21 mouse cellular contexts compared by ENCODE assay signal in the genomic region with DNA sequence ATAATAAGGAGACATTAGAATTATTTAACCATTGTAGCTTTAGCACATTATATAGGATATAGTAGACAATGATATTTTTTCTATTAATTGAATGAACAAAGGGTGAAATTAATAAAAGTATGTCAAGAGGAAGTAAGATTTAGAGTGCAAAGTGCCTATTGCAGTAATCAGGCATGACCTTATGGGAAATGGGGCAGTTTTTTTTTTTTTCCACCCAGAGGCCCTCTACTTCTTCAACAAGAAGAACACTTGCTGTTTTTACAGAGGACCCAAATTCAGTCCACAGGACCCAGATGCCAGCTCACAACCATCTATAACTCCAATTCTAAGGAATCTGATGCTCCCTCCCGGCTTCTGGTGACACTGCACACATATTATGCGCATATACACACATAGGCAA. TPM values are rescaled to one million over a fixed set of nuclear protein-coding genes. Genes with fewer than 3 reads are reported as not detected.
DNase-seq lines count a peak whose midpoint lies in the region; ATAC-seq and TF ChIP-seq lines count a peak whose summit lies in the region.
"Had no signal": no experiment of that assay in that cellular context is flagged by ENCODE, and none has a peak within 500 bp of the region (broad histone marks: within the 10 kb centered on the region; RNA-seq: fewer than 3 reads in every experiment).

No protein-coding gene starts in this region.

- no peak overlapping the region for H3K4me2 ChIP-seq in midbrain, embryonic 11.5 days
- H3K4me2 ChIP-seq in midbrain, postnatal 0 days (ENCODE audit: low read depth, low read length, poor library complexity, severe bottlenecking) = no peak overlapping the region
- H3K4me2 ChIP-seq in forebrain, embryonic 11.5 days (ENCODE audit: low read depth, low read length, severe bottlenecking) = no peak overlapping the region
- H3K4me2 ChIP-seq: embryonic facial prominence, embryonic 12.5 days; forebrain, embryonic 12.5 days had no signal

- no peaks in the 10 kb centered on the region for H3K27me3 ChIP-seq in midbrain, embryonic 11.5 days (ENCODE audit: control insufficient read depth, insufficient read depth, low read length)
- H3K27me3 ChIP-seq in midbrain, postnatal 0 days (ENCODE audit: insufficient read depth, low read length) = no peaks in the 10 kb centered on the region
- H3K27me3 ChIP-seq in MEL (ENCODE audit: control insufficient read depth in 1 of 2, insufficient read depth in 2 of 2, low read length in 2 of 2) = no peaks in the 10 kb centered on the region
- no peaks in the 10 kb centered on the region for H3K27me3 ChIP-seq in forebrain, embryonic 11.5 days (ENCODE audit: control insufficient read depth, insufficient read depth, low read length)

- H3K4me1 ChIP-seq in midbrain, embryonic 11.5 days (ENCODE audit: control insufficient read depth, insufficient read depth, low read length) = no peaks in the 10 kb centered on the region
- H3K4me1 ChIP-seq in midbrain, postnatal 0 days (ENCODE audit: insufficient read depth, low read length) = no peaks in the 10 kb centered on the region; the same call in 1 of the 2 replicates
- peaks cover 4 to 16% of the 10 kb centered on the region in 2 experiments for H3K4me1 ChIP-seq in MEL (ENCODE audit: control insufficient read depth in 1 of 2, insufficient read depth in 2 of 2, low read length in 2 of 2)
- no peaks in the 10 kb centered on the region for H3K4me1 ChIP-seq in forebrain, embryonic 11.5 days (replicated peaks; ENCODE audit: control insufficient read depth, insufficient read depth, low read length)
- H3K4me1 ChIP-seq: embryonic facial prominence, embryonic 12.5 days; forebrain, embryonic 12.5 days had no signal

- 91% methylated on average over 2 of the region's 2 CpGs for WGBS in midbrain, embryonic 11.5 days
- WGBS in midbrain, postnatal 0 days = 81% methylated on average over 2 of the region's 2 CpGs
- 90% methylated on average over 2 of the region's 2 CpGs for WGBS in forebrain, embryonic 11.5 days

- H3K9ac ChIP-seq in midbrain, embryonic 11.5 days (ENCODE audit: low read length) = no peak overlapping the region
- H3K9ac ChIP-seq in midbrain, postnatal 0 days (replicated peaks; ENCODE audit: low read length, poor library complexity, severe bottlenecking) = no peak overlapping the region
- H3K9ac ChIP-seq in MEL (ENCODE audit: control insufficient read depth, low read depth, low read length, poor library complexity, severe bottlenecking) = no peak overlapping the region
- no peak overlapping the region for H3K9ac ChIP-seq in forebrain, embryonic 11.5 days (ENCODE audit: low read length)
- H3K9ac ChIP-seq: embryonic facial prominence, embryonic 12.5 days; forebrain, embryonic 12.5 days had no signal

- TF ChIP-seq CTCF in midbrain, postnatal 0 days (IDR thresholded peaks at IDR 0.05) = no peak
- TF ChIP-seq CTCF in MEL (IDR thresholded peaks at IDR 0.05 in 2 of 3, conservative IDR thresholded peaks at IDR 0.05 in 1 of 3; ENCODE audit: control insufficient read depth in 1 of 3, insufficient read depth in 1 of 3, low read depth in 2 of 3, low read length in 3 of 3, poor library complexity in 1 of 3, severe bottlenecking in 1 of 3) = no peak

- no peak overlapping the region for H3K27ac ChIP-seq in midbrain, embryonic 11.5 days (ENCODE audit: low read depth, low read length)
- H3K27ac ChIP-seq in midbrain, postnatal 0 days (ENCODE audit: low read depth, low read length) = no peak overlapping the region
- H3K27ac ChIP-seq in MEL (ENCODE audit: control insufficient read depth, low read depth, low read length) = no peak overlapping the region
- no peak overlapping the region for H3K27ac ChIP-seq in forebrain, embryonic 11.5 days (ENCODE audit: low read depth, low read length)
- H3K27ac ChIP-seq: embryonic facial prominence, embryonic 10.5 days; embryonic facial prominence, embryonic 12.5 days; forebrain, embryonic 12.5 days had no signal

- peak in 1 of 2 experiments; percentile 57; a peak in 1 of 4 replicates for TF ChIP-seq EP300 in MEL (IDR thresholded peaks at IDR 0.05; ENCODE audit: low read depth in 1 of 2, low read length in 2 of 2)

- TF ChIP-seq RAD21 in MEL (IDR thresholded peaks at IDR 0.05; ENCODE audit: low read depth, low read length) = no peak

- H3K79me2 ChIP-seq in MEL (ENCODE audit: control insufficient read depth, insufficient read depth, low read length, poor library complexity) = no peaks in the 10 kb centered on the region

- no peak for TF ChIP-seq POLR2A in MEL (IDR thresholded peaks at IDR 0.05; ENCODE audit: control insufficient read depth in 1 of 2, insufficient read depth in 1 of 2, low read depth in 1 of 2, low read length in 2 of 2, poor library complexity in 1 of 2)

- no peaks in the 10 kb centered on the region for H3K9me3 ChIP-seq in midbrain, embryonic 11.5 days (ENCODE audit: control insufficient read depth, low read length)
- H3K9me3 ChIP-seq in midbrain, postnatal 0 days (ENCODE audit: low read length) = no peaks in the 10 kb centered on the region
- no peaks in the 10 kb centered on the region for H3K9me3 ChIP-seq in MEL (replicated peaks; ENCODE audit: insufficient read depth, low read length)
- no peaks in the 10 kb centered on the region for H3K9me3 ChIP-seq in forebrain, embryonic 11.5 days (ENCODE audit: control insufficient read depth, low read length)
- H3K9me3 ChIP-seq: embryonic facial prominence, embryonic 10.5 days; embryonic facial prominence, embryonic 12.5 days; forebrain, embryonic 12.5 days; G1E had no signal

- H3K36me3 ChIP-seq in midbrain, embryonic 11.5 days (ENCODE audit: control insufficient read depth, insufficient read depth, low read length) = no peaks in the 10 kb centered on the region
- no peaks in the 10 kb centered on the region for H3K36me3 ChIP-seq in midbrain, postnatal 0 days (ENCODE audit: insufficient read depth, low read length)
- H3K36me3 ChIP-seq in MEL (ENCODE audit: control insufficient read depth in 1 of 2, insufficient read depth in 2 of 2, low read length in 2 of 2) = peaks cover 0 to 21% of the 10 kb centered on the region in 2 experiments; a peak in 2 of 4 replicates
- H3K36me3 ChIP-seq in forebrain, embryonic 11.5 days (ENCODE audit: control insufficient read depth, insufficient read depth, low read length) = no peaks in the 10 kb centered on the region
- H3K36me3 ChIP-seq: embryonic facial prominence, embryonic 10.5 days; embryonic facial prominence, embryonic 12.5 days; forebrain, embryonic 12.5 days; G1E had no signal

- peak; percentile 8 for DNase-seq in midbrain, embryonic 11.5 days (ENCODE audit: low spot score, missing footprints)
- no peak for DNase-seq in midbrain, postnatal 0 days (ENCODE audit: low spot score)
- DNase-seq in MEL (ENCODE audit: low read depth, low spot score) = peak; percentile 58
- no peak for DNase-seq in lung, postnatal 4 days
- no peak for DNase-seq in forebrain, embryonic 11.5 days (ENCODE audit: low spot score)
- DNase-seq: adrenal gland, adult 2 months; adrenal gland, postnatal 10 days; adrenal gland, postnatal 25 days; cerebellum, adult 11 months; cerebellum, adult 18-20 months; cerebellum, adult 8-10 months; cerebellum, adult 9-11 months; cerebellum, postnatal 14 days; cerebellum, postnatal 36 days had no signal

- no peak overlapping the region for H3K4me3 ChIP-seq in midbrain, embryonic 11.5 days (ENCODE audit: low read depth, low read length)
- no peak overlapping the region for H3K4me3 ChIP-seq in midbrain, postnatal 0 days (ENCODE audit: low read depth, low read length)
- no peak overlapping the region for H3K4me3 ChIP-seq in MEL (ENCODE audit: control insufficient read depth in 1 of 2, insufficient read depth in 1 of 2, low read depth in 2 of 2, low read length in 2 of 2)
- no peak overlapping the region for H3K4me3 ChIP-seq in forebrain, embryonic 11.5 days (ENCODE audit: low read depth, low read length)
- H3K4me3 ChIP-seq: embryonic facial prominence, embryonic 10.5 days; embryonic facial prominence, embryonic 12.5 days; forebrain, embryonic 12.5 days had no signal

- ATAC-seq in midbrain, embryonic 11.5 days (ENCODE audit: low FRiP score) = no peak
- no peak for ATAC-seq in midbrain, postnatal 0 days (ENCODE audit: low FRiP score)
- peak; percentile 29; the same call in 1 of the 2 replicates for ATAC-seq in megakaryocyte progenitor cell, adult 5-6 weeks (replicated peaks; ENCODE audit: poor library complexity)
- ATAC-seq in forebrain, embryonic 11.5 days (replicated peaks; ENCODE audit: low FRiP score) = no peak
- ATAC-seq: forebrain, embryonic 14.5 days; forebrain, embryonic 16.5 days had no signal

RNA-seq across cellular contexts. Expression of a gene that starts 5.1 kb away (rescaled TPM):
- polyA plus RNA-seq in midbrain, embryonic 11.5 days (2014; fragmentation: Nextera tagmentation; extraction: Ambion mirVana) = 7.7 and 8.5 TPM in 2 replicates
- total RNA-seq in midbrain, postnatal 0 days (2014; rRNA removed) = 15.2 and 15.8 TPM in 2 replicates
- polyA plus RNA-seq in midbrain, postnatal 0 days (2015; fragmentation: Nextera tagmentation; extraction: Ambion mirVana) = 14.9 and 16.1 TPM in 2 replicates
- total RNA-seq in MEL (2012; rRNA removed) = 4.9 and 5.1 TPM in 2 replicates
- polyA plus RNA-seq in MEL (2012; ENCODE audit: insufficient read depth in 1 of 2, insufficient read length in 2 of 2, low read depth in 1 of 2, low replicate concordance in 2 of 2, missing spikeins in 1 of 2) = 1 to 10 TPM in 1 of 2 experiments, not detected in 1; 9.2 TPM
- 13.4 and 16.9 TPM in 2 replicates for total RNA-seq in megakaryocyte progenitor cell, adult 5-6 weeks (2015)
- 9.4 and 11.8 TPM in 2 replicates for total RNA-seq in megakaryocyte progenitor cell, adult 5-6 weeks (2017)
- 8.0 and 8.5 TPM in 2 replicates for polyA plus RNA-seq in forebrain, embryonic 11.5 days (2014; fragmentation: Nextera tagmentation; extraction: Ambion mirVana)

RNA-seq across cellular contexts. Expression of a gene that starts 7.9 kb away (rescaled TPM):
- polyA plus RNA-seq in midbrain, embryonic 11.5 days (2014; fragmentation: Nextera tagmentation; extraction: Ambion mirVana) = 2.5 and 2.9 TPM in 2 replicates
- total RNA-seq in midbrain, postnatal 0 days (2014; rRNA removed) = 35.7 and 58.1 TPM in 2 replicates
- 80.4 and 80.6 TPM in 2 replicates for polyA plus RNA-seq in midbrain, postnatal 0 days (2015; fragmentation: Nextera tagmentation; extraction: Ambion mirVana)
- total RNA-seq in MEL (2012; rRNA removed) = 0.58 and 0.78 TPM in 2 replicates
- 10 to 100 TPM in 1 of 2 experiments, not detected in 1; 43.5 TPM for polyA plus RNA-seq in MEL (2012; ENCODE audit: insufficient read depth in 1 of 2, insufficient read length in 2 of 2, low read depth in 1 of 2, low replicate concordance in 2 of 2, missing spikeins in 1 of 2)
- 4.4 and 9.6 TPM in 2 replicates for total RNA-seq in megakaryocyte progenitor cell, adult 5-6 weeks (2015)
- total RNA-seq in megakaryocyte progenitor cell, adult 5-6 weeks (2017) = 0.54 and 3.5 TPM in 2 replicates
- polyA plus RNA-seq in forebrain, embryonic 11.5 days (2014; fragmentation: Nextera tagmentation; extraction: Ambion mirVana) = 2.7 and 3.4 TPM in 2 replicates

RNA-seq across cellular contexts. Expression of a gene that starts 21.6 kb away (rescaled TPM):
- polyA plus RNA-seq in midbrain, embryonic 11.5 days (2014; fragmentation: Nextera tagmentation; extraction: Ambion mirVana) = 0.44 TPM in 1 of 2 replicates, not detected in the other
- total RNA-seq in midbrain, postnatal 0 days (2014; rRNA removed) = 0.90 and 6.1 TPM in 2 replicates
- polyA plus RNA-seq in midbrain, postnatal 0 days (2015; fragmentation: Nextera tagmentation; extraction: Ambion mirVana) = 1.6 and 1.7 TPM in 2 replicates
- not detected in 2 replicates for total RNA-seq in MEL (2012; rRNA removed)
- under 1 TPM in 1 of 2 experiments, not detected in 1; 0.64 TPM for polyA plus RNA-seq in MEL (2012; ENCODE audit: insufficient read depth in 1 of 2, insufficient read length in 2 of 2, low read depth in 1 of 2, low replicate concordance in 2 of 2, missing spikeins in 1 of 2)
- not detected in 2 replicates for total RNA-seq in megakaryocyte progenitor cell, adult 5-6 weeks (2015)
- total RNA-seq in megakaryocyte progenitor cell, adult 5-6 weeks (2017) = not detected in 2 replicates
- 0.36 and 0.75 TPM in 2 replicates for polyA plus RNA-seq in forebrain, embryonic 11.5 days (2014; fragmentation: Nextera tagmentation; extraction: Ambion mirVana)
- polyA plus RNA-seq: forebrain, embryonic 14.5 days; G1E had no signal

RNA-seq across cellular contexts. Expression of a gene that starts 32.7 kb away (rescaled TPM):
- 25.1 and 29.6 TPM in 2 replicates for polyA plus RNA-seq in midbrain, embryonic 11.5 days (2014; fragmentation: Nextera tagmentation; extraction: Ambion mirVana)
- 29.1 and 39.3 TPM in 2 replicates for total RNA-seq in midbrain, postnatal 0 days (2014; rRNA removed)
- 35.1 and 38.6 TPM in 2 replicates for polyA plus RNA-seq in midbrain, postnatal 0 days (2015; fragmentation: Nextera tagmentation; extraction: Ambion mirVana)
- 0.10 and 0.23 TPM in 2 replicates for total RNA-seq in MEL (2012; rRNA removed)
- under 1 TPM in 1 of 2 experiments, not detected in 1; 0.89 TPM for polyA plus RNA-seq in MEL (2012; ENCODE audit: insufficient read depth in 1 of 2, insufficient read length in 2 of 2, low read depth in 1 of 2, low replicate concordance in 2 of 2, missing spikeins in 1 of 2)
- total RNA-seq in megakaryocyte progenitor cell, adult 5-6 weeks (2015) = 0.34 and 0.94 TPM in 2 replicates
- total RNA-seq in megakaryocyte progenitor cell, adult 5-6 weeks (2017) = 0.29 and 0.57 TPM in 2 replicates
- polyA plus RNA-seq in forebrain, embryonic 11.5 days (2014; fragmentation: Nextera tagmentation; extraction: Ambion mirVana) = 29.8 and 30.7 TPM in 2 replicates
- total RNA-seq: G1E had no signal
- polyA plus RNA-seq: G1E had no signal

RNA-seq across cellular contexts. Expression of a gene that starts 52.9 kb away (rescaled TPM):
- polyA plus RNA-seq in midbrain, embryonic 11.5 days (2014; fragmentation: Nextera tagmentation; extraction: Ambion mirVana) = 13.6 and 14.6 TPM in 2 replicates
- total RNA-seq in midbrain, postnatal 0 days (2014; rRNA removed) = 1.2 and 1.4 TPM in 2 replicates
- polyA plus RNA-seq in midbrain, postnatal 0 days (2015; fragmentation: Nextera tagmentation; extraction: Ambion mirVana) = 6.3 and 10.1 TPM in 2 replicates
- total RNA-seq in MEL (2012; rRNA removed) = 0.46 and 1.2 TPM in 2 replicates
- polyA plus RNA-seq in MEL (2012; ENCODE audit: insufficient read depth in 1 of 2, insufficient read length in 2 of 2, low read depth in 1 of 2, low replicate concordance in 2 of 2, missing spikeins in 1 of 2) = 1 to 10 TPM in 1 of 2 experiments, not detected in 1; 2.6 TPM
- total RNA-seq in megakaryocyte progenitor cell, adult 5-6 weeks (2015) = 2.9 and 6.7 TPM in 2 replicates
- total RNA-seq in megakaryocyte progenitor cell, adult 5-6 weeks (2017) = 1.7 and 5.1 TPM in 2 replicates
- polyA plus RNA-seq in forebrain, embryonic 11.5 days (2014; fragmentation: Nextera tagmentation; extraction: Ambion mirVana) = 16.7 and 20.6 TPM in 2 replicates

Comparison
In these comparisons a context has a peak if more than half of its experiments do, and no peak if none do; other contexts are left out.
1. DNase-seq: peak in midbrain, embryonic 11.5 days (single experiment) and MEL (single experiment); none in midbrain, postnatal 0 days (single experiment), lung, postnatal 4 days (0 of 2) and forebrain, embryonic 11.5 days (single experiment).